Mouse (Mus musculus) lung, embryonic 16.5 days (tissue): ENCODE results near the gene Mc1r. TPM values are rescaled to one million over a fixed set of nuclear protein-coding genes. Genes with fewer than 3 reads are reported as not detected.

Source experiments
- ATAC-seq: fragments of 200-750 bp; cut with Nextera tagmentation; 2 replicates; pipeline ENCODE4 v1.8.0; 2017; ENCODE audit warnings: low read depth, mild to moderate bottlenecking, moderate library complexity
- H3K27ac ChIP-seq: fragments of 300-500 bp; sonication (generic); 2 replicates; pipeline ENCODE4 v1.5.1; 2014; ENCODE audit warnings: mild to moderate bottlenecking, control low read depth, low read length
- H3K27me3 ChIP-seq: fragments of 300-500 bp; sonication (generic); 2 replicates; pipeline ENCODE4 v1.6.1; 2014; ENCODE audit warnings: low read depth, low read length, mixed read lengths; ENCODE audit not compliant: control insufficient read depth, insufficient read depth
- H3K36me3 ChIP-seq: fragments of 300-500 bp; sonication (generic); 2 replicates; pipeline ENCODE4 v1.6.1; 2014; ENCODE audit warnings: low read length; ENCODE audit not compliant: control insufficient read depth, insufficient read depth
- H3K4me1 ChIP-seq: fragments of 300-500 bp; sonication (generic); replicated peaks from 2 replicates; pipeline ENCODE4 v1.6.1; 2014; ENCODE audit warnings: low read length, mixed read lengths; ENCODE audit not compliant: control insufficient read depth, insufficient read depth
- H3K4me2 ChIP-seq: fragments of 300-500 bp; sonication (generic); 2 replicates; pipeline ENCODE4 v1.6.1; 2014; ENCODE audit warnings: low read depth, low read length, control low read depth
- H3K4me3 ChIP-seq: fragments of 300-500 bp; sonication (generic); 2 replicates; pipeline ENCODE4 v1.5.1; 2014; ENCODE audit warnings: mild to moderate bottlenecking, low read length, control low read depth
- H3K9ac ChIP-seq: fragments of 300-500 bp; sonication (generic); 2 replicates; pipeline ENCODE4 v1.6.1; 2014; ENCODE audit warnings: low read length, control low read depth
- H3K9me3 ChIP-seq: fragments of 300-500 bp; sonication (generic); 2 replicates; pipeline ENCODE4 v1.6.1; 2016; ENCODE audit warnings: low read length; ENCODE audit not compliant: control insufficient read depth
- WGBS: fragments of 180-500 bp; shearing (Covaris S2); extraction: QIAGEN DNeasy Blood & Tissue Kit; methylation state at CpG from one replicate; pipeline ENCODE4 v1.1.7; 2014; 5-methylcytosine and 5-hydroxymethylcytosine counted together
- polyA plus RNA-seq: library from polyadenylated mRNA; unstranded; fragments of >200 nt; fragmentation: Nextera tagmentation; extraction: Ambion mirVana; gene quantifications from 2 replicates; pipeline ENCODE4 v1.2.1, GENCODE M21; 2015

Mc1r gene
- polyA plus RNA-seq, 1 experiment from 2014 or later, result not detected

GRCm38 (mm10) chr8:123453291-123453690 lies 46.4 kb downstream of the Mc1r start:
- ATAC-seq, result no peak
- no peak overlapping the region for H3K4me3 ChIP-seq
- H3K9ac ChIP-seq, result no peak overlapping the region
- H3K27ac ChIP-seq, result no peak overlapping the region
- H3K36me3 ChIP-seq, result peaks cover 13% of the 10 kb centered on the region
- WGBS, result 71% methylated on average over 7 of the region's 7 CpGs
- H3K4me2 ChIP-seq, result no peak overlapping the region
- no peaks in the 10 kb centered on the region for H3K9me3 ChIP-seq
- H3K27me3 ChIP-seq, result no peaks in the 10 kb centered on the region
- no peaks in the 10 kb centered on the region for H3K4me1 ChIP-seq

- no peak overlapping the region for H3K4me3 ChIP-seq
- H3K9me3 ChIP-seq, result no peaks in the 10 kb centered on the region
- peaks cover 15% of the 10 kb centered on the region for H3K36me3 ChIP-seq
- WGBS, result 86% methylated on average over 5 of the region's 5 CpGs
- H3K9ac ChIP-seq, result no peak overlapping the region
- H3K27ac ChIP-seq, result no peak overlapping the region
- no peak overlapping the region for H3K4me2 ChIP-seq
- no peak for ATAC-seq
- H3K27me3 ChIP-seq, result no peaks in the 10 kb centered on the region
- H3K4me1 ChIP-seq, result no peaks in the 10 kb centered on the region
These were observed 47.0 kb downstream of the Mc1r start for GRCm38 (mm10) chr8:123453951-123454350.

GRCm38 (mm10) chr8:123454559-123454958 lies 47.7 kb downstream of the Mc1r start:
- H3K27ac ChIP-seq, result no peak overlapping the region
- H3K36me3 ChIP-seq, result peaks cover 17% of the 10 kb centered on the region
- H3K9me3 ChIP-seq, result no peaks in the 10 kb centered on the region
- WGBS, result 97% methylated on average over 6 of the region's 6 CpGs
- ATAC-seq, result no peak
- no peak overlapping the region for H3K4me3 ChIP-seq
- H3K4me2 ChIP-seq, result no peak overlapping the region
- no peaks in the 10 kb centered on the region for H3K27me3 ChIP-seq
- no peaks in the 10 kb centered on the region for H3K4me1 ChIP-seq
- no peak overlapping the region for H3K9ac ChIP-seq

Other genes with a start within 250 kb of the Mc1r start
- gene Sult5a1, start 248.8 kb upstream of the Mc1r start, polyA plus RNA-seq, result 21.2 and 24.7 TPM in 2 replicates
- gene Dpep1, start 220.9 kb upstream of the Mc1r start, polyA plus RNA-seq, result 15.4 and 20.9 TPM in 2 replicates
- gene Chmp1a, start 194.3 kb upstream of the Mc1r start, polyA plus RNA-seq, result 138 and 147 TPM in 2 replicates
- gene Spata33, start 194.3 kb upstream of the Mc1r start, polyA plus RNA-seq, result 6.7 and 7.1 TPM in 2 replicates
- 30.0 and 30.1 TPM in 2 replicates for gene Cdk10, start 182.3 kb upstream of the Mc1r start, polyA plus RNA-seq
- gene Spata2l, start 170.9 kb upstream of the Mc1r start, polyA plus RNA-seq, result 5.7 and 5.8 TPM in 2 replicates
- 22.0 and 23.1 TPM in 2 replicates for gene Zfp276, start 152.9 kb upstream of the Mc1r start, polyA plus RNA-seq
- gene Vps9d1, start 152.8 kb upstream of the Mc1r start, polyA plus RNA-seq, result 23.2 and 23.5 TPM in 2 replicates
- gene Fanca, start 88.5 kb upstream of the Mc1r start, polyA plus RNA-seq, result 23.4 and 29.4 TPM in 2 replicates
- gene Spire2, start 74.4 kb upstream of the Mc1r start, polyA plus RNA-seq, result 0.96 and 1.2 TPM in 2 replicates
- gene Tcf25, start 33.4 kb upstream of the Mc1r start, polyA plus RNA-seq, result 149 TPM in 2 replicates
- gene Tubb3, start 4.3 kb downstream of the Mc1r start, polyA plus RNA-seq, result 5.8 and 11.0 TPM in 2 replicates
- gene Def8, start 16.4 kb downstream of the Mc1r start, polyA plus RNA-seq, result 26.3 and 28.0 TPM in 2 replicates
- gene Afg3l1, start 70.8 kb downstream of the Mc1r start, polyA plus RNA-seq, result 48.3 and 53.6 TPM in 2 replicates
- 1.5 and 1.9 TPM in 2 replicates for gene Dbndd1, start 108.4 kb downstream of the Mc1r start, polyA plus RNA-seq
- gene Gas8, start 111.7 kb downstream of the Mc1r start, polyA plus RNA-seq, result 28.3 and 28.9 TPM in 2 replicates
- gene Rhou, start 246.8 kb downstream of the Mc1r start, polyA plus RNA-seq, result 7.8 and 8.3 TPM in 2 replicates